Mouse (Mus musculus): ENCODE results near the gene Tubb3.
"Not testable (repeated sequence)": the region's sequence is repeated elsewhere in the genome, so short reads cannot be mapped to it uniquely, and the experiment has no call there.

GRCm38 (mm10) chr8:123429722-123430013 lies 18.4 kb downstream of the Tubb3 start:
- TF ChIP-seq POLR2A (IDR thresholded peaks at IDR 0.05; ENCODE audit: borderline replicate concordance, extremely low read depth, low read depth, low read length); CTCF (IDR thresholded peaks at IDR 0.05; ENCODE audit: insufficient read depth, low read length): not testable (repeated sequence)
